Mouse (Mus musculus) forebrain, embryonic 13.5 days (tissue): Measurements from ENCODE around the gene Erf. TPM values are rescaled to one million over a fixed set of nuclear protein-coding genes. Genes with fewer than 3 reads are reported as not detected.

Experiments used
- ATAC-seq: fragments of 200-750 bp; cut with Nextera tagmentation; 2 replicates; pipeline ENCODE4 v1.8.0; 2017
- H3K27ac ChIP-seq: fragments of 300-500 bp; sonication (generic); 2 replicates; pipeline ENCODE4 v1.5.1; 2015; ENCODE audit warnings: inconsistent platforms, mild to moderate bottlenecking, moderate library complexity
- H3K27me3 ChIP-seq: fragments of 300-500 bp; sonication (generic); 2 replicates; pipeline ENCODE4 v1.6.1; 2015; ENCODE audit warnings: mild to moderate bottlenecking, inconsistent platforms
- H3K36me3 ChIP-seq: fragments of 300-500 bp; sonication (generic); 2 replicates; pipeline ENCODE4 v1.6.1; 2015; ENCODE audit warnings: mild to moderate bottlenecking, inconsistent platforms; ENCODE audit not compliant: poor library complexity, severe bottlenecking
- H3K4me1 ChIP-seq: fragments of 300-500 bp; sonication (generic); 2 replicates; pipeline ENCODE4 v1.6.1; 2015; ENCODE audit warnings: inconsistent platforms
- H3K4me2 ChIP-seq: fragments of 300-500 bp; sonication (generic); 2 replicates; pipeline ENCODE4 v1.6.1; 2015; ENCODE audit warnings: inconsistent platforms, mild to moderate bottlenecking, moderate library complexity
- H3K4me3 ChIP-seq: fragments of 300-500 bp; sonication (generic); 2 replicates; pipeline ENCODE4 v1.5.1; 2015; ENCODE audit warnings: mild to moderate bottlenecking, inconsistent platforms
- H3K9ac ChIP-seq: fragments of 300-500 bp; sonication (generic); 2 replicates; pipeline ENCODE4 v1.6.1; 2015; ENCODE audit warnings: mild to moderate bottlenecking, inconsistent platforms
- H3K9me3 ChIP-seq: fragments of 300-500 bp; sonication (generic); replicated peaks from 2 replicates; pipeline ENCODE4 v1.6.1; 2016; ENCODE audit warnings: inconsistent platforms
- WGBS: fragments of 180-500 bp; shearing (Covaris S2); methylation state at CpG from one replicate; pipeline ENCODE4 v1.1.7; 2015; 5-methylcytosine and 5-hydroxymethylcytosine counted together
- polyA plus RNA-seq: library from polyadenylated mRNA; unstranded; fragments of >200 nt; fragmentation: Nextera tagmentation; extraction: Ambion mirVana; gene quantifications from 2 replicates; pipeline ENCODE4 v1.2.1, GENCODE M21; 2015

Erf gene
- polyA plus RNA-seq, 1 experiment from 2014 or later = 5.5 TPM

DNA sequence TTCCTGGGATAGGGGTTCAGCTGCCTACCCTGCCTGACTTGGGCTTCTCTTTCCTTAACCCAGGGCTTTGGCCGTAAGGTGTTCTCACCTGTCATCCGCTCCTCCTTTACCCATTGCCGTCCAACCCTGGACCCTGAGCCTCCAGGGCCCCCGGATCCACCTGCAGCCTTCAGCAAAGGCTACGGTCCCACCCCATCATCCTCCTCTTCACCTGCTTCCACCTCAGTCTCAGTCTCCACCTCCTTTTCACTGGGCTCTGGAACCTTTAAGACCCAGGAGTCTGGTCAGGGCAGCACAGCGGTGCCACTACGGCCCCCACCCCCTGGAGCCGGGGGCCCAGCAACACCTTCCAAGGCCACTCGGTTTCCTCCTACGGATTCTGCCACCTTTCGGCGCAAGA, 37.5 kb upstream of the Erf start:
- H3K36me3 ChIP-seq = peaks cover 83% of the 10 kb centered on the region
- H3K4me2 ChIP-seq = no peak overlapping the region
- H3K27ac ChIP-seq = no peak overlapping the region
- no peaks in the 10 kb centered on the region for H3K27me3 ChIP-seq
- H3K9me3 ChIP-seq = no peaks in the 10 kb centered on the region
- H3K4me3 ChIP-seq = no peak overlapping the region
- ATAC-seq = no peak
- 96% methylated on average over 12 of the region's 12 CpGs for WGBS
- peaks cover 51% of the 10 kb centered on the region for H3K4me1 ChIP-seq
- H3K9ac ChIP-seq = no peak overlapping the region

DNA sequence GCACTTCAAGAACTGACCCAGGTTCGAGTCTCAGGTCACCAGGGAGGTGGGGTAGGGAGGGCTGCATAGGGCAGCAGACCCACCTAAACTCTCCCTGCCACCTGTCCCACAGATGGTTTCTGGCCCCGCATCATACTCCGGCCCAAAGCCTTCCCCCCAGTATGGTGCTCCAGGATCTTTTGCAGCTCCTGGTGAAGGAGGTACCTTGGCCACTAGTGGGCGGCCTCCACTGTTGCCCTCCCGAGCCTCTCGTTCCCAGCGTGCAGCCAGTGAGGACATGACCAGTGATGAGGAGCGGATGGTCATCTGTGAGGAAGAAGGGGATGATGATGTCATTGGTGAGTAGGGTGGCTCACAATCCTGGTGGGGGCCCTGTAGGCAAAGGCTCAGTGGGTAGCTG, 36.4 kb upstream of the Erf start:
- H3K27ac ChIP-seq = no peak overlapping the region
- H3K4me2 ChIP-seq = no peak overlapping the region
- H3K9ac ChIP-seq = no peak overlapping the region
- no peaks in the 10 kb centered on the region for H3K9me3 ChIP-seq
- no peak for ATAC-seq
- H3K27me3 ChIP-seq = no peaks in the 10 kb centered on the region
- peaks cover 73% of the 10 kb centered on the region for H3K36me3 ChIP-seq
- peaks cover 46% of the 10 kb centered on the region for H3K4me1 ChIP-seq
- WGBS = 84% methylated on average over 8 of the region's 8 CpGs
- no peak overlapping the region; the same call in 1 of the 2 replicates for H3K4me3 ChIP-seq

GRCm38 (mm10) chr7:25285511-25286238, 35.1 kb upstream of the Erf start:
- no peak overlapping the region for H3K9ac ChIP-seq
- no peak overlapping the region for H3K4me3 ChIP-seq
- H3K4me2 ChIP-seq = peak overlapping the region; percentile 81; the same call in 1 of the 2 replicates
- WGBS = 86% methylated on average over 20 of the region's 20 CpGs
- peaks cover 60% of the 10 kb centered on the region for H3K36me3 ChIP-seq
- ATAC-seq = no peak
- H3K27ac ChIP-seq = no peak overlapping the region; the same call in 1 of the 2 replicates
- H3K27me3 ChIP-seq = no peaks in the 10 kb centered on the region
- H3K9me3 ChIP-seq = no peaks in the 10 kb centered on the region
- peaks cover 43% of the 10 kb centered on the region for H3K4me1 ChIP-seq

DNA sequence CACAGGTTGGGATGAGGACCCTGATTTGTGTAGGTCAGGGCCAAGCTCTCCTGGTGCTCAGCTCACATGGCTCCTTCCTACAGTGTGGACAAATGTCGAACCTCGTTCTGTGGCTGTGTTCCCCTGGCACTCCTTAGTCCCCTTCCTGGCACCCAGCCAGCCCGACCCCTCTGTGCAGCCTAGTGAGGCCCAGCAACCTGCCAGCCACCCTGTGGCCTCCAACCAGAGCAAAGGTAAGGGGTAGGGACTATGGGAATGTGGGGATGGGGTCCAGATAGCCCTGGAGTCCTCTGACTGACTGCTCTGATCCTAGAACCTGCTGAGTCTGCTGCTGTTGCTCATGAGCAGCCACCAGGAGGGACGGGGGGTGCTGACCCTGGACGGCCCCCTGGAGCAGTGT, 34.2 kb upstream of the Erf start:
- Histone ChIP-seq H3K9me3 (no peaks in the 10 kb centered on the region), H3K4me2 (peak overlapping the region; percentile 81), H3K4me1 (peaks cover 50% of the 10 kb centered on the region), H3K4me3 (peak overlapping the region; percentile 76), H3K27ac (peak overlapping the region; percentile 27; the same call in 1 of the 2 replicates), H3K36me3 (peaks cover 51% of the 10 kb centered on the region), H3K9ac (peak overlapping the region; percentile 89), H3K27me3 (no peaks in the 10 kb centered on the region)
- no peak for ATAC-seq
- WGBS = 63% methylated on average over 5 of the region's 5 CpGs

DNA sequence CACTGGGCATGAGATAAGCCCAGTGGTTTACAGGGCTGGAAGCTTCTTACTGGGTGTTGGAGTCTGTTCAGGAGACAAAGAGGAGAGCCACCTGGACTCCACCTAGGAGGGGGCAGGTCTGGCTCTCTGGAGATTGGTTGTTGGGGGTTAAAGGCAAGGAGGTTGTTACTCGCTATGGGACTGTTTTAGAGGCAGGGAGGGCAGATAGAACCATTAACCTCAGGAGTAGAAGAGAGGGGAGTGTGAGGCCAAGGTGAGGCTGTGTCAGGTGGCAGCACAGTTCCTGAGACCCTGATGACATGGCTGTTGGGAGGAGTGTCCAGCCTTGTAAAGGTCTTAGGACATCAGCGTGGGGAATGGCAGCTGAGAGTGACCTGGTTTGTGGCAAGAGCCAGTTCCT, 33.6 kb upstream of the Erf start:
- H3K9ac ChIP-seq = peak overlapping the region; percentile 89
- peak overlapping the region; percentile 100 for H3K27ac ChIP-seq
- 72% methylated on average over 2 of the region's 2 CpGs for WGBS
- H3K4me2 ChIP-seq = peak overlapping the region; percentile 81
- peaks cover 45% of the 10 kb centered on the region for H3K36me3 ChIP-seq
- H3K4me1 ChIP-seq = peaks cover 54% of the 10 kb centered on the region
- H3K9me3 ChIP-seq = no peaks in the 10 kb centered on the region
- peak overlapping the region; percentile 76 for H3K4me3 ChIP-seq
- no peaks in the 10 kb centered on the region for H3K27me3 ChIP-seq
- no peak for ATAC-seq

GRCm38 (mm10) chr7:25283637-25284036, 33.1 kb upstream of the Erf start:
- H3K9me3 ChIP-seq = no peaks in the 10 kb centered on the region
- peak overlapping the region; percentile 81 for H3K4me2 ChIP-seq
- H3K36me3 ChIP-seq = peaks cover 39% of the 10 kb centered on the region
- peaks cover 54% of the 10 kb centered on the region for H3K4me1 ChIP-seq
- WGBS = 22% methylated on average over 5 of the region's 5 CpGs
- peak overlapping the region; percentile 76 for H3K4me3 ChIP-seq
- H3K27ac ChIP-seq = peak overlapping the region; percentile 100
- no peak for ATAC-seq
- H3K27me3 ChIP-seq = no peaks in the 10 kb centered on the region
- H3K9ac ChIP-seq = peak overlapping the region; percentile 89

DNA sequence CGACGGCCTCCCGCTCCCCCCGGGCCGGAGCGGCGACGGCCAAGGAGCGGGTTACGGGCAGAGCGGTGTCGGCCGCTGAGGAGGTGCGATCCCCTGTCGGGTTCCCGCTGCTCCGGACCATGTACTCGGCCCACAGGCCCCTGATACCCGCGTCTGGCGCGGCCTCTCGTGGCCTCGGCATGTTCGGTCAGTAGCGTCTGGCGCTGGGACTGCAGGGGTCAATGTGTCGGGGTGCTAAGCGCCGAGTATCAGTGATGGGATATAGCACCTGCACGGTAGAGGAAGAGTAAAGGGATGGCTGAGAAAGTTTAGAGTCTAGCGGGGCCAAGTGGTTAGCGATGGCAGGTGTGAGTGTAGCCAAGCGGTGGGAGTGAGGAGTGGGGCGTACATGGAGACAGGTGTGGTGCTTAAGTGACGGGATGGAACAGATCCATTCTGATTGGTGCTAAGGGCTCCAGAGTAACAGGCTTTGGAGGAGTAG, 32.2 kb upstream of the Erf start:
- under 1% methylated on average over 34 of the region's 36 CpGs for WGBS
- H3K4me3 ChIP-seq = peak overlapping the region; percentile 76
- no peak for ATAC-seq
- peak overlapping the region; percentile 81 for H3K4me2 ChIP-seq
- peak overlapping the region; percentile 89 for H3K9ac ChIP-seq
- peaks cover 31% of the 10 kb centered on the region for H3K36me3 ChIP-seq
- H3K27ac ChIP-seq = peak overlapping the region; percentile 100
- no peaks in the 10 kb centered on the region for H3K9me3 ChIP-seq
- no peaks in the 10 kb centered on the region for H3K27me3 ChIP-seq
- peaks cover 57% of the 10 kb centered on the region for H3K4me1 ChIP-seq

GRCm38 (mm10) chr7:25281734-25282601, 31.4 kb upstream of the Erf start:
- H3K27me3 ChIP-seq = no peaks in the 10 kb centered on the region
- H3K9ac ChIP-seq = peak overlapping the region; percentile 89
- H3K4me3 ChIP-seq = peak overlapping the region; percentile 76
- H3K4me2 ChIP-seq = peak overlapping the region; percentile 81
- H3K27ac ChIP-seq = peak overlapping the region; percentile 100
- H3K9me3 ChIP-seq = no peaks in the 10 kb centered on the region
- peaks cover 64% of the 10 kb centered on the region for H3K4me1 ChIP-seq
- H3K36me3 ChIP-seq = peaks cover 23% of the 10 kb centered on the region
- ATAC-seq = peak; percentile 71
- 0% methylated on average over 50 of the region's 108 CpGs for WGBS

GRCm38 (mm10) chr7:25281166-25281733, 30.7 kb upstream of the Erf start:
- Histone ChIP-seq H3K9ac (peak overlapping the region; percentile 56), H3K4me2 (peak overlapping the region; percentile 81), H3K4me1 (peaks cover 64% of the 10 kb centered on the region), H3K9me3 (no peaks in the 10 kb centered on the region), H3K27me3 (no peaks in the 10 kb centered on the region), H3K27ac (peak overlapping the region; percentile 100), H3K36me3 (peaks cover 15% of the 10 kb centered on the region), H3K4me3 (peak overlapping the region; percentile 76)
- ATAC-seq = no peak
- whole genome bisulfite sequencing = 21% methylated on average over 12 of the region's 12 CpGs

DNA sequence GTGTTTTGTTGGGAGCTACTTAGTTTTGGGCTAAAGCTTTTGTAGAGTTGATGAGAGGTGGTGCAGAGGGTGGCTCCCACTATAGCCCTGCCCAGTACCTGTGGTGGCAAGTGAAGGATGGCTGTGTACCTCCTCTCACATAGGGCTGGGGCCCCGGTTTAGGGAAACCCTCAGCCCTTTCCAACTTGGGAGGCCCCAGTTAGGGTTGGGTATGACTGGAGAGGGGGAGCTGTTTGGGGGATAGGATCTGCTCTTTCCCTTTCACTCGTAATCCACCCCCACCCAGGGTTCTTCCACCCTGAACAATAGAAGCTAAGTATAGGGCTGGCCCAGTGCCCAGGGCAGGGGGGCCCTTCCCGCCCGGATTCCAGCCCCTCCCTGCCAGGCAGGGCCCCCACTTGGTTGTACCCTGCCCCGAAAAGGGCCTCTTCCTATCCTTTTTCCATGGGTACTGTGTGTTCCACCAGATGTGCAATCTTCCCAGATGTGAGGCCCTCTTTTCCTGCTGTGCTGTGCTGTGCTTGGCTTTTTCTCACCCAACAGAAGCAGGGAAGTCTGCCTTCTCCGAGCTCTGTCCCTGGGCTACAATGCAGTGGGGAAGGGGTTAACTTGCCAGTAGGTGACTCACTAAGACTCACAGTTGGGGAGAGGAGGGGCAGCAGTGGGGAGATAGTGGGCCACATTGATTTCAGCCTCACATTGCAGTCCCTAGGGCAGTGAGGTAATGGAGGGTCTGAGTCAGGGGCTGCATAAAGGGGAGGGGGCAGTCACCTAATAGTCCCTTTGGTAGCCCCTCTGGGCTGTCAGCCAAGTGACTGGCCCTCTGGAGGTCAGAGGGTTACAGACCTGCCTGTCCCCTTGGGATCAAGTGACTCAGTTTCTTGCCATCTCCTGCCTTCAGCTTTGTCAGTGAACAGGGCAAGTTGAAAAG, 29.6 kb upstream of the Erf start:
- Histone ChIP-seq H3K4me2 (peak overlapping the region; percentile 81), H3K4me1 (peaks cover 66% of the 10 kb centered on the region), H3K4me3 (peak overlapping the region; percentile 76), H3K9me3 (no peaks in the 10 kb centered on the region), H3K27ac (peak overlapping the region; percentile 100), H3K27me3 (no peaks in the 10 kb centered on the region), H3K36me3 (peaks cover 9% of the 10 kb centered on the region), H3K9ac (peak overlapping the region; percentile 85)
- 0% methylated on average over 6 of the region's 6 CpGs for WGBS
- ATAC-seq = peak; percentile 9; the same call in 1 of the 2 replicates
